Mouse (Mus musculus): ENCODE measurements around the gene Flot1.

- TF ChIP-seq CTCF (IDR thresholded peaks at IDR 0.05; ENCODE audit: low read depth), result no peak
- no peak for TF ChIP-seq EP300 (optimal IDR thresholded peaks at IDR 0.05)
Measured at GRCm38 (mm10) chr17:35779466-35780205, 43.4 kb upstream of the Flot1 start.

Data from stomach, postnatal 0 days (tissue).